Mouse (Mus musculus): ENCODE measurements around the gene Gja4. TPM values are rescaled to one million over a fixed set of nuclear protein-coding genes. Genes with fewer than 3 reads are reported as not detected.

The Gja4 gene
- total RNA-seq, 1 experiment = 2.0 TPM

- Histone ChIP-seq H3K9ac (ENCODE audit: insufficient read depth, low read depth, low read length, poor library complexity, severe bottlenecking) (peak overlapping the region; percentile 51; the same call in 1 of the 2 replicates), H3K4me1 (ENCODE audit: control insufficient read depth in 2 of 2, insufficient read depth in 2 of 2, low read length in 2 of 2, poor library complexity in 1 of 2) (peaks cover 7 to 21% of the 10 kb centered on the region in 2 experiments; a peak in 3 of 4 replicates), H3K9me3 (ENCODE audit: control insufficient read depth, insufficient read depth, low read depth, low read length) (no peaks in the 10 kb centered on the region), H3K36me3 (ENCODE audit: control insufficient read depth, insufficient read depth, low read length, poor library complexity, severe bottlenecking) (peaks cover 23% of the 10 kb centered on the region), H3K27ac (ENCODE audit: insufficient read depth, low read depth, low read length, poor library complexity, severe bottlenecking) (no peak overlapping the region), H3K4me3 (ENCODE audit: insufficient read depth in 1 of 2, low read depth in 1 of 2, low read length in 2 of 2, poor library complexity in 1 of 2, severe bottlenecking in 1 of 2) (peak overlapping the region in 1 of 2 experiments; percentile 45; a peak in 2 of 4 replicates)
- DNase-seq (ENCODE audit: low read depth, low spot score) = peak; percentile 99
- in situ Hi-C loops (cut with MboI; ENCODE audit: low sequenced_read_pairs in 2 of 2, unreplicated experiment in 2 of 2) = no loop called here
- TF ChIP-seq ZC3H11A (IDR thresholded peaks at IDR 0.05; ENCODE audit: borderline replicate concordance, low read depth, low read length) (peak; percentile 51; the same call in 1 of the 2 replicates), ZNF384 (IDR thresholded peaks at IDR 0.05; ENCODE audit: low read depth, low read length) (no peak), HCFC1 (IDR thresholded peaks at IDR 0.05; ENCODE audit: borderline replicate concordance, insufficient read depth, low read length) (no peak)
Observed at GRCm38 (mm10) chr4:127324759-127325158, 10.9 kb upstream of the Gja4 start.

DNA sequence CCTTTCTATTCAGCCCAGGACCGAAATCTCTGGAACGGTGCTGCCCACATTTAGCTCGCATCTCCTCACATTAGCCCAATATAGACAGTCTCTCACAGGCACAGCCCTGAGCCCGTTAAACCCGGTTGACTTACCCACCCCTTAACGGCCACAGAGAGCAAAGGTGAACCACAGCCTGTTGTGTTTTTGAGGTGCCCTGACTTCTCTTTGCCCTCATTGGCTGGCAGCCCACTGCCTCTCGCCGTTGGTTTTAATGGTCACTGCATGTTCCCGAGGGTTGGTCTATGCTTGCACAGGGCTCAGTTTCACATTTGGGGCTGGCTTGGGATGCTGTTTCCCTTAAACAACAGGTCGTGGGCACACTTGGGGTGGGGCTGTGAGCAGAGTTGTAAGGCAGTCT is 10.5 kb upstream of the Gja4 start:
- Histone ChIP-seq H3K27ac (ENCODE audit: insufficient read depth, low read depth, low read length, poor library complexity, severe bottlenecking) (no peak overlapping the region), H3K36me3 (ENCODE audit: control insufficient read depth, insufficient read depth, low read length, poor library complexity, severe bottlenecking) (peaks cover 23% of the 10 kb centered on the region), H3K9ac (ENCODE audit: insufficient read depth, low read depth, low read length, poor library complexity, severe bottlenecking) (peak overlapping the region; percentile 51; the same call in 1 of the 2 replicates), H3K9me3 (ENCODE audit: control insufficient read depth, insufficient read depth, low read depth, low read length) (no peaks in the 10 kb centered on the region), H3K4me3 (ENCODE audit: insufficient read depth in 1 of 2, low read depth in 1 of 2, low read length in 2 of 2, poor library complexity in 1 of 2, severe bottlenecking in 1 of 2) (peak overlapping the region in 1 of 2 experiments; percentile 15; a peak in 1 of 4 replicates), H3K4me1 (ENCODE audit: control insufficient read depth in 2 of 2, insufficient read depth in 2 of 2, low read length in 2 of 2, poor library complexity in 1 of 2) (peaks cover 7 to 21% of the 10 kb centered on the region in 2 experiments; a peak in 3 of 4 replicates)
- no peak for TF ChIP-seq HCFC1 (IDR thresholded peaks at IDR 0.05; ENCODE audit: borderline replicate concordance, insufficient read depth, low read length)
- TF ChIP-seq ZNF384 (IDR thresholded peaks at IDR 0.05; ENCODE audit: low read depth, low read length) = no peak
- no peak for TF ChIP-seq ZC3H11A (IDR thresholded peaks at IDR 0.05; ENCODE audit: borderline replicate concordance, low read depth, low read length)
- no peak for TF ChIP-seq CHD2 (IDR thresholded peaks at IDR 0.05; ENCODE audit: low read depth, low read length)
- no peak for TF ChIP-seq MAFK (IDR thresholded peaks at IDR 0.05; ENCODE audit: insufficient read depth, low read depth, low read length)
- DNase-seq (ENCODE audit: low read depth, low spot score) = no peak
- in situ Hi-C loops (cut with MboI; ENCODE audit: low sequenced_read_pairs in 2 of 2, unreplicated experiment in 2 of 2) = no loop called here

DNA sequence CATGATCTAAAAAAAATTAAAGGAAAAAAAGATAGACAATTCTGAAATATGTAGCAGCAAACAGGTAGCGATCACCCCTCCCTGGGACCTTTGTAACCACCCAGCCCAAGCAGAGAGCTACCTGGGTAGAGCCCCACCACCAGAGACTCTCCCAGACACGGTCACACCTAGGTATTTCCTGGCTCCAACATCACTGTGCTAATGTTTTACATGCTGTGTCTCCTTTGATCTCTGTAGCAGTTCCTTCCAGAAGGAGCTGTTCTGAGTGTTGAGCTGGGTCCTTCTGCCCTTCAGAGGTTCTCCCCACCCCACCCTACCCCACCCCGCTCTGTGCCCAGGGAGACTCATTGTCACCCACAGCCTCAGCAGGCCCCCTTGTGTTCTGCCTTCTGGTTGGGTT is 9.8 kb upstream of the Gja4 start:
- Histone ChIP-seq H3K9me3 (ENCODE audit: control insufficient read depth, insufficient read depth, low read depth, low read length) (no peaks in the 10 kb centered on the region), H3K36me3 (ENCODE audit: control insufficient read depth, insufficient read depth, low read length, poor library complexity, severe bottlenecking) (peaks cover 23% of the 10 kb centered on the region), H3K27ac (ENCODE audit: insufficient read depth, low read depth, low read length, poor library complexity, severe bottlenecking) (no peak overlapping the region), H3K4me1 (ENCODE audit: control insufficient read depth in 2 of 2, insufficient read depth in 2 of 2, low read length in 2 of 2, poor library complexity in 1 of 2) (peaks cover 7 to 21% of the 10 kb centered on the region in 2 experiments; a peak in 3 of 4 replicates), H3K9ac (ENCODE audit: insufficient read depth, low read depth, low read length, poor library complexity, severe bottlenecking) (no peak overlapping the region), H3K4me3 (ENCODE audit: insufficient read depth in 1 of 2, low read depth in 1 of 2, low read length in 2 of 2, poor library complexity in 1 of 2, severe bottlenecking in 1 of 2) (no peak overlapping the region)
- TF ChIP-seq MAFK (IDR thresholded peaks at IDR 0.05; ENCODE audit: insufficient read depth, low read depth, low read length) = no peak
- no peak for TF ChIP-seq CHD2 (IDR thresholded peaks at IDR 0.05; ENCODE audit: low read depth, low read length)
- TF ChIP-seq ZNF384 (IDR thresholded peaks at IDR 0.05; ENCODE audit: low read depth, low read length) = no peak
- no peak for TF ChIP-seq ZC3H11A (IDR thresholded peaks at IDR 0.05; ENCODE audit: borderline replicate concordance, low read depth, low read length)
- TF ChIP-seq HCFC1 (IDR thresholded peaks at IDR 0.05; ENCODE audit: borderline replicate concordance, insufficient read depth, low read length) = no peak
- in situ Hi-C loops (cut with MboI; ENCODE audit: low sequenced_read_pairs in 2 of 2, unreplicated experiment in 2 of 2) = no loop called here
- no peak for DNase-seq (ENCODE audit: low read depth, low spot score)

DNA sequence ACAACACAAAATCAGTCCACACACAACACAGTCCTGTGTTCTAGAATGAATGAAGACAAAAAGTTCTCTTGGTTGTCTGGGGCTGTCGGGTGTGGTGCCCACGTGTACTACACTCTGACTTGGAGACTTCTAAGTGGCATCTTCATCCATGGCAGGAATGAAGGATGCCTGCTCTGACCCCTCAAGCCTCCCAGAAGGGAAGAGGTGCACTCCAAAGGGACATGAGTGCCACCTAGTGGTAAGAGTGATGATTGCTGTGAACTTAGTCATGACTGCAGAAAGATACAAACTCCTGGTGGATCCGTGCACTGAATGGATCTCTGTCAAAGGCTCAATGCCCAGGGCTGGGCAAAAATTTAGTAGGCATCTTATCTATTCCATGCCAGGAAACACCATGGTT is 5.8 kb upstream of the Gja4 start:
- in situ Hi-C loops (cut with MboI; ENCODE audit: low sequenced_read_pairs in 2 of 2, unreplicated experiment in 2 of 2) = loop anchor here in 1 of 2 experiments (10.0 kb wide), 1 partner anchor 245 kb away; the partner anchor contains the start of gene Zmym6
- H3K9me3 ChIP-seq (ENCODE audit: control insufficient read depth, insufficient read depth, low read depth, low read length) = no peaks in the 10 kb centered on the region

More for the DNA sequence above, 5.8 kb upstream of the Gja4 start:
- no peak overlapping the region for H3K4me3 ChIP-seq (ENCODE audit: insufficient read depth in 1 of 2, low read depth in 1 of 2, low read length in 2 of 2, poor library complexity in 1 of 2, severe bottlenecking in 1 of 2)
- TF ChIP-seq HCFC1 (IDR thresholded peaks at IDR 0.05; ENCODE audit: borderline replicate concordance, insufficient read depth, low read length) = no peak
- peak; percentile 67; the same call in 1 of the 2 replicates for TF ChIP-seq ZC3H11A (IDR thresholded peaks at IDR 0.05; ENCODE audit: borderline replicate concordance, low read depth, low read length)
- H3K9ac ChIP-seq (ENCODE audit: insufficient read depth, low read depth, low read length, poor library complexity, severe bottlenecking) = no peak overlapping the region
- DNase-seq (ENCODE audit: low read depth, low spot score) = peak; percentile 75
- peaks cover 4% of the 10 kb centered on the region; the same call in 1 of the 2 replicates for H3K36me3 ChIP-seq (ENCODE audit: control insufficient read depth, insufficient read depth, low read length, poor library complexity, severe bottlenecking)
- H3K27ac ChIP-seq (ENCODE audit: insufficient read depth, low read depth, low read length, poor library complexity, severe bottlenecking) = no peak overlapping the region
- H3K4me1 ChIP-seq (ENCODE audit: control insufficient read depth in 2 of 2, insufficient read depth in 2 of 2, low read length in 2 of 2, poor library complexity in 1 of 2) = peaks cover 0 to 2% of the 10 kb centered on the region in 2 experiments; a peak in 1 of 4 replicates

Data from ES-E14 (cell line).